Mouse (Mus musculus): Measurements from ENCODE around the gene Tmcc1. TPM values are rescaled to one million over a fixed set of nuclear protein-coding genes. Genes with fewer than 3 reads are reported as not detected.

Gene Tmcc1
- polyA plus RNA-seq, 1 experiment from 2014 or later: 11.1 TPM

GRCm38 (mm10) chr6:115994146-115994876, 199.0 kb downstream of the Tmcc1 start:
- peaks cover 23% of the 10 kb centered on the region for H3K27me3 ChIP-seq (replicated peaks; ENCODE audit: control insufficient read depth, insufficient read depth, low read length)
- DNase-seq (ENCODE audit: low spot score) (no peak), ATAC-seq (ENCODE audit: low read depth) (peak; percentile 26)
- H3K9me3 ChIP-seq (ENCODE audit: control insufficient read depth, low read length): no peaks in the 10 kb centered on the region
- H3K27ac ChIP-seq (replicated peaks; ENCODE audit: low read depth, low read length): peak overlapping the region; percentile 63
- peaks cover 32% of the 10 kb centered on the region for H3K4me1 ChIP-seq (ENCODE audit: control insufficient read depth, insufficient read depth, low read length)
- H3K4me2 ChIP-seq (ENCODE audit: low read depth, low read length): peak overlapping the region; percentile 93
- H3K36me3 ChIP-seq (ENCODE audit: control insufficient read depth, insufficient read depth, low read length): no peaks in the 10 kb centered on the region
- peak overlapping the region; percentile 74 for H3K9ac ChIP-seq (ENCODE audit: low read depth, low read length)
- 1% methylated on average over 35 of the region's 93 CpGs for WGBS
- H3K4me3 ChIP-seq (ENCODE audit: low read depth, low read length): peak overlapping the region; percentile 65

- H3K9ac ChIP-seq (ENCODE audit: low read depth, low read length): peak overlapping the region; percentile 74
- peak overlapping the region; percentile 63; the same call in 1 of the 2 replicates for H3K27ac ChIP-seq (replicated peaks; ENCODE audit: low read depth, low read length)
- DNase-seq (ENCODE audit: low spot score) (no peak), ATAC-seq (ENCODE audit: low read depth) (no peak)
- peak overlapping the region; percentile 65 for H3K4me3 ChIP-seq (ENCODE audit: low read depth, low read length)
- peaks cover 23% of the 10 kb centered on the region for H3K27me3 ChIP-seq (replicated peaks; ENCODE audit: control insufficient read depth, insufficient read depth, low read length)
- no peaks in the 10 kb centered on the region for H3K36me3 ChIP-seq (ENCODE audit: control insufficient read depth, insufficient read depth, low read length)
- WGBS: 2% methylated on average over 40 of the region's 86 CpGs
- no peaks in the 10 kb centered on the region for H3K9me3 ChIP-seq (ENCODE audit: control insufficient read depth, low read length)
- H3K4me1 ChIP-seq (ENCODE audit: control insufficient read depth, insufficient read depth, low read length): peaks cover 32% of the 10 kb centered on the region
- H3K4me2 ChIP-seq (ENCODE audit: low read depth, low read length): peak overlapping the region; percentile 93
Observed at GRCm38 (mm10) chr6:115993463-115994145, 199.7 kb downstream of the Tmcc1 start.

GRCm38 (mm10) chr6:115992981-115993380, 200.3 kb downstream of the Tmcc1 start:
- H3K9me3 ChIP-seq (ENCODE audit: control insufficient read depth, low read length): no peaks in the 10 kb centered on the region
- ATAC-seq (ENCODE audit: low read depth): 0 out of 2 replicates have a peak, but pooled peaks have one; percentile 10
- peak overlapping the region; percentile 63; the same call in 1 of the 2 replicates for H3K27ac ChIP-seq (replicated peaks; ENCODE audit: low read depth, low read length)
- peaks cover 32% of the 10 kb centered on the region for H3K4me1 ChIP-seq (ENCODE audit: control insufficient read depth, insufficient read depth, low read length)
- H3K4me3 ChIP-seq (ENCODE audit: low read depth, low read length): peak overlapping the region; percentile 65
- DNase-seq (ENCODE audit: low spot score): no peak
- 47% methylated on average over 6 of the region's 6 CpGs for WGBS
- H3K4me2 ChIP-seq (ENCODE audit: low read depth, low read length): peak overlapping the region; percentile 93
- peaks cover 23% of the 10 kb centered on the region for H3K27me3 ChIP-seq (replicated peaks; ENCODE audit: control insufficient read depth, insufficient read depth, low read length)
- no peaks in the 10 kb centered on the region for H3K36me3 ChIP-seq (ENCODE audit: control insufficient read depth, insufficient read depth, low read length)
- peak overlapping the region; percentile 74 for H3K9ac ChIP-seq (ENCODE audit: low read depth, low read length)

- DNase-seq (ENCODE audit: low spot score) (no peak), ATAC-seq (ENCODE audit: low read depth) (no peak)
- Histone ChIP-seq H3K9ac (ENCODE audit: low read depth, low read length) (peak overlapping the region; percentile 74), H3K4me2 (ENCODE audit: low read depth, low read length) (peak overlapping the region; percentile 93), H3K4me1 (ENCODE audit: control insufficient read depth, insufficient read depth, low read length) (peaks cover 32% of the 10 kb centered on the region), H3K4me3 (ENCODE audit: low read depth, low read length) (peak overlapping the region; percentile 65), H3K27ac (replicated peaks; ENCODE audit: low read depth, low read length) (0 out of 2 replicates have a peak overlapping the region, but pooled peaks have one; percentile 22), H3K9me3 (ENCODE audit: control insufficient read depth, low read length) (no peaks in the 10 kb centered on the region), H3K36me3 (ENCODE audit: control insufficient read depth, insufficient read depth, low read length) (no peaks in the 10 kb centered on the region), H3K27me3 (replicated peaks; ENCODE audit: control insufficient read depth, insufficient read depth, low read length) (peaks cover 23% of the 10 kb centered on the region)
- WGBS: 33% methylated on average over 10 of the region's 10 CpGs
Observed at GRCm38 (mm10) chr6:115991881-115992620, 201.2 kb downstream of the Tmcc1 start.

- peak; percentile 69 for DNase-seq (ENCODE audit: low spot score)
Observed at GRCm38 (mm10) chr6:115991108-115991880, 202.0 kb downstream of the Tmcc1 start.

GRCm38 (mm10) chr6:115990479-115990878, 202.8 kb downstream of the Tmcc1 start:
- Histone ChIP-seq H3K4me2 (ENCODE audit: low read depth, low read length) (peak overlapping the region; percentile 93), H3K36me3 (ENCODE audit: control insufficient read depth, insufficient read depth, low read length) (no peaks in the 10 kb centered on the region), H3K4me1 (ENCODE audit: control insufficient read depth, insufficient read depth, low read length) (peaks cover 44% of the 10 kb centered on the region), H3K27ac (replicated peaks; ENCODE audit: low read depth, low read length) (no peak overlapping the region), H3K27me3 (replicated peaks; ENCODE audit: control insufficient read depth, insufficient read depth, low read length) (peaks cover 23% of the 10 kb centered on the region), H3K9ac (ENCODE audit: low read depth, low read length) (peak overlapping the region; percentile 74), H3K9me3 (ENCODE audit: control insufficient read depth, low read length) (no peaks in the 10 kb centered on the region), H3K4me3 (ENCODE audit: low read depth, low read length) (peak overlapping the region; percentile 65)
- WGBS: 84% methylated on average over 9 of the region's 9 CpGs
- DNase-seq (ENCODE audit: low spot score) (no peak), ATAC-seq (ENCODE audit: low read depth) (no peak)

More at GRCm38 (mm10) chr6:115991108-115991880, 202.0 kb downstream of the Tmcc1 start:
- no peaks in the 10 kb centered on the region for H3K36me3 ChIP-seq (ENCODE audit: control insufficient read depth, insufficient read depth, low read length)
- peak overlapping the region; percentile 93 for H3K4me2 ChIP-seq (ENCODE audit: low read depth, low read length)
- peak overlapping the region; percentile 74 for H3K9ac ChIP-seq (ENCODE audit: low read depth, low read length)
- H3K4me1 ChIP-seq (ENCODE audit: control insufficient read depth, insufficient read depth, low read length): peaks cover 39% of the 10 kb centered on the region
- H3K9me3 ChIP-seq (ENCODE audit: control insufficient read depth, low read length): no peaks in the 10 kb centered on the region
- H3K27me3 ChIP-seq (replicated peaks; ENCODE audit: control insufficient read depth, insufficient read depth, low read length): peaks cover 23% of the 10 kb centered on the region
- peak overlapping the region; percentile 55; the same call in 1 of the 2 replicates for H3K27ac ChIP-seq (replicated peaks; ENCODE audit: low read depth, low read length)
- H3K4me3 ChIP-seq (ENCODE audit: low read depth, low read length): peak overlapping the region; percentile 65
- ATAC-seq (ENCODE audit: low read depth): 0 out of 2 replicates have a peak, but pooled peaks have one; percentile 4
- WGBS: 27% methylated on average over 13 of the region's 13 CpGs

- peak overlapping the region; percentile 65; the same call in 1 of the 2 replicates for H3K4me3 ChIP-seq (ENCODE audit: low read depth, low read length)
- ATAC-seq (ENCODE audit: low read depth): no peak
- H3K9ac ChIP-seq (ENCODE audit: low read depth, low read length): no peak overlapping the region
Observed at GRCm38 (mm10) chr6:115990056-115990455, 203.2 kb downstream of the Tmcc1 start.

More at GRCm38 (mm10) chr6:115990056-115990455, 203.2 kb downstream of the Tmcc1 start:
- WGBS: 67% methylated on average over 3 of the region's 3 CpGs
- peaks cover 23% of the 10 kb centered on the region for H3K27me3 ChIP-seq (replicated peaks; ENCODE audit: control insufficient read depth, insufficient read depth, low read length)
- no peaks in the 10 kb centered on the region for H3K36me3 ChIP-seq (ENCODE audit: control insufficient read depth, insufficient read depth, low read length)
- peaks cover 44% of the 10 kb centered on the region for H3K4me1 ChIP-seq (ENCODE audit: control insufficient read depth, insufficient read depth, low read length)
- no peak overlapping the region for H3K27ac ChIP-seq (replicated peaks; ENCODE audit: low read depth, low read length)
- H3K4me2 ChIP-seq (ENCODE audit: low read depth, low read length): peak overlapping the region; percentile 93
- H3K9me3 ChIP-seq (ENCODE audit: control insufficient read depth, low read length): no peaks in the 10 kb centered on the region
- DNase-seq (ENCODE audit: low spot score): no peak

Data from embryonic facial prominence, embryonic 14.5 days (tissue).